Mouse (Mus musculus) adrenal gland, postnatal 10 days (tissue): Measurements from ENCODE around the gene Ubap1. TPM values are rescaled to one million over a fixed set of nuclear protein-coding genes. Genes with fewer than 3 reads are reported as not detected.

ENCODE experiments used
- DNase-seq: peaks from one replicate; pipeline ENCODE4 v3.0.0; 2021; ENCODE audit warnings: mixed read lengths
- long read RNA-seq, 2 experiments: library from polyadenylated mRNA; stranded (forward); transcript quantifications; one replicate each; pipeline ENCODE4 v2.0.0; 2021
- total RNA-seq, 2 experiments: library from RNA; stranded (reverse); gene quantifications; 2 replicates each; pipeline ENCODE4 v1.2.3; 2021

Ubap1 gene
- total RNA-seq = 10 to 100 TPM; 40.7 to 50.5 TPM
- long read RNA-seq, experiment 1, transcript Ubap1-201 (7 exons, 3,456 nt) = major isoform, 46 of 71 reads
- long read RNA-seq, experiment 1, partial matches to known transcripts = 7 of 71 reads
- long read RNA-seq, experiment 1, other reads (novel, unspliced or antisense) = 17 of 71 reads
- long read RNA-seq, experiment 2, transcript Ubap1-201 (7 exons, 3,456 nt) = major isoform, 32 of 54 reads
- long read RNA-seq, experiment 2, partial matches to known transcripts = 2 of 54 reads
- long read RNA-seq, experiment 2, other reads (novel, unspliced or antisense) = 19 of 54 reads

GRCm38 (mm10) chr4:41348584-41349198, at the start of gene Ubap1:
TSS of gene Ubap1 (plus strand) at chr4:41348996.
- DNase-seq = peak; percentile 96

GRCm38 (mm10) chr4:41303671-41304070, 45.1 kb upstream of the Ubap1 start:
- DNase-seq = no peak

- no peak for DNase-seq
Measured at GRCm38 (mm10) chr4:41304302-41304701, 44.5 kb upstream of the Ubap1 start.

GRCm38 (mm10) chr4:41307406-41307805, 41.4 kb upstream of the Ubap1 start:
- no peak for DNase-seq

GRCm38 (mm10) chr4:41310567-41311563, 37.9 kb upstream of the Ubap1 start:
- no peak for DNase-seq

GRCm38 (mm10) chr4:41313722-41314121, 35.1 kb upstream of the Ubap1 start:
- DNase-seq = no peak

GRCm38 (mm10) chr4:41314141-41315129, 34.4 kb upstream of the Ubap1 start, which contains the start of gene Dcaf12:
TSS of gene Dcaf12 (minus strand) at chr4:41314889.
- peak; percentile 96 for DNase-seq

- peak; percentile 15 for DNase-seq
Measured at GRCm38 (mm10) chr4:41315173-41315572, 33.6 kb upstream of the Ubap1 start.

GRCm38 (mm10) chr4:41318267-41318666, 30.5 kb upstream of the Ubap1 start:
- no peak for DNase-seq

- no peak for DNase-seq
Measured at GRCm38 (mm10) chr4:41320971-41321370, 27.8 kb upstream of the Ubap1 start.

GRCm38 (mm10) chr4:41326876-41327275, 21.9 kb upstream of the Ubap1 start:
- no peak for DNase-seq

- DNase-seq = no peak
Measured at GRCm38 (mm10) chr4:41329481-41329880, 19.3 kb upstream of the Ubap1 start.

- no peak for DNase-seq
Measured at GRCm38 (mm10) chr4:41331085-41331484, 17.7 kb upstream of the Ubap1 start.

- no peak for DNase-seq
Measured at GRCm38 (mm10) chr4:41331698-41332421, 16.9 kb upstream of the Ubap1 start.

- DNase-seq = no peak
Measured at GRCm38 (mm10) chr4:41336546-41336945, 12.2 kb upstream of the Ubap1 start.

- DNase-seq = no peak
Measured at GRCm38 (mm10) chr4:41340912-41341550, 7.8 kb upstream of the Ubap1 start.

- DNase-seq = peak; percentile 8
Measured at GRCm38 (mm10) chr4:41346011-41346410, 2.8 kb upstream of the Ubap1 start.

- DNase-seq = no peak
Measured at GRCm38 (mm10) chr4:41347839-41348238, 957 bp upstream of the Ubap1 start.

GRCm38 (mm10) chr4:41349199-41349591, 399 bp downstream of the Ubap1 start:
- no peak for DNase-seq

GRCm38 (mm10) chr4:41352758-41353157, 4.0 kb downstream of the Ubap1 start:
- DNase-seq = no peak
